Mouse (Mus musculus) right cerebral cortex, postnatal 36 days (tissue): ENCODE data around the gene Pkig.

Experiments used
- DNase-seq, 2 experiments: peaks; one replicate each; pipeline ENCODE4 v3.0.0; 2022; ENCODE audit warnings: low spot score in 2 of 2, mixed read lengths in 1 of 2

Pkig gene

GRCm38 (mm10) chr2:163756723-163757122 lies 98.5 kb downstream of the Pkig start:
- DNase-seq, result no peak

- DNase-seq, result no peak
Measured at GRCm38 (mm10) chr2:163758146-163758545, 100.0 kb downstream of the Pkig start.

- no peak for DNase-seq
Measured at GRCm38 (mm10) chr2:163760589-163760988, 102.4 kb downstream of the Pkig start.

- no peak for DNase-seq
Measured at GRCm38 (mm10) chr2:163761402-163761801, 103.2 kb downstream of the Pkig start.

GRCm38 (mm10) chr2:163766261-163766660 lies 108.1 kb downstream of the Pkig start:
- no peak for DNase-seq

GRCm38 (mm10) chr2:163766890-163767289 lies 108.7 kb downstream of the Pkig start:
- no peak for DNase-seq

GRCm38 (mm10) chr2:163770731-163771130 lies 112.5 kb downstream of the Pkig start:
- DNase-seq, result no peak
